9 mouse cellular contexts compared by ENCODE assay signal in genomic region chr3:57509945-57510675, GRCm38 (mm10).
DNase-seq lines count a peak whose midpoint lies in the region; ATAC-seq and TF ChIP-seq lines count a peak whose summit lies in the region.
"Had no signal": no experiment of that assay in that cellular context is flagged by ENCODE, and none has a peak within 500 bp of the region (broad histone marks: within the 10 kb centered on the region; RNA-seq: fewer than 3 reads in every experiment).

No protein-coding gene starts in this region.

- H3K27me3 ChIP-seq in heart, embryonic 16.5 days (ENCODE audit: control insufficient read depth, insufficient read depth, low read length), result no peaks in the 10 kb centered on the region
- no peaks in the 10 kb centered on the region for H3K27me3 ChIP-seq in small intestine, adult 2 months (ENCODE audit: control insufficient read depth, insufficient read depth, low read length)
- no peaks in the 10 kb centered on the region for H3K27me3 ChIP-seq in forebrain, embryonic 10.5 days (ENCODE audit: poor library complexity, severe bottlenecking)

- peak overlapping the region; percentile 36; the same call in 1 of the 2 replicates for H3K27ac ChIP-seq in layer of hippocampus, adult 2 months
- H3K27ac ChIP-seq in heart, embryonic 16.5 days (ENCODE audit: low read length), result peak overlapping the region; percentile 5; the same call in 1 of the 2 replicates
- H3K27ac ChIP-seq in small intestine, adult 2 months (ENCODE audit: insufficient read depth, low read depth, low read length), result 0 out of 2 replicates have a peak overlapping the region, but pooled peaks have one; percentile 35
- no peak overlapping the region for H3K27ac ChIP-seq in forebrain, embryonic 10.5 days

- TF ChIP-seq POLR2A in small intestine, adult 2 months (IDR thresholded peaks at IDR 0.05; ENCODE audit: low read depth, low read length), result no peak

- WGBS in heart, embryonic 16.5 days, result 71% methylated on average over 7 of the region's 7 CpGs
- 64% methylated on average over 7 of the region's 7 CpGs for WGBS in small intestine, adult 2 months
- WGBS in forebrain, embryonic 10.5 days, result 90% methylated on average over 7 of the region's 7 CpGs

- H3K4me3 ChIP-seq in layer of hippocampus, adult 2 months, result no peak overlapping the region
- H3K4me3 ChIP-seq in heart, embryonic 16.5 days (ENCODE audit: low read length), result no peak overlapping the region
- H3K4me3 ChIP-seq in small intestine, adult 2 months (ENCODE audit: low read depth, low read length), result no peak overlapping the region
- H3K4me3 ChIP-seq in forebrain, embryonic 10.5 days, result no peak overlapping the region

- no peak overlapping the region for H3K9ac ChIP-seq in heart, embryonic 16.5 days (ENCODE audit: low read length)

- no peak for TF ChIP-seq CTCF in layer of hippocampus, adult 2 months (conservative IDR thresholded peaks at IDR 0.05)
- no peak for TF ChIP-seq CTCF in small intestine, adult 2 months (IDR thresholded peaks at IDR 0.05; ENCODE audit: extremely low read depth, insufficient read length, insufficient replicate concordance, low read depth, low read length)

- no peaks in the 10 kb centered on the region; the same call in 1 of the 2 replicates for H3K9me3 ChIP-seq in heart, embryonic 16.5 days (replicated peaks; ENCODE audit: control insufficient read depth, low read length)
- H3K9me3 ChIP-seq in forebrain, embryonic 10.5 days, result no peaks in the 10 kb centered on the region

- H3K36me3 ChIP-seq in heart, embryonic 16.5 days (ENCODE audit: control insufficient read depth, insufficient read depth), result no peaks in the 10 kb centered on the region
- no peaks in the 10 kb centered on the region for H3K36me3 ChIP-seq in small intestine, adult 2 months (ENCODE audit: control insufficient read depth, insufficient read depth, low read length)
- H3K36me3 ChIP-seq in forebrain, embryonic 10.5 days (replicated peaks), result no peaks in the 10 kb centered on the region

- H3K4me1 ChIP-seq in heart, embryonic 16.5 days (ENCODE audit: control insufficient read depth, insufficient read depth, low read length), result peaks cover 9% of the 10 kb centered on the region
- H3K4me1 ChIP-seq in small intestine, adult 2 months (ENCODE audit: control insufficient read depth, insufficient read depth, insufficient read length, low read length), result 0 out of 2 replicates have a peak, but pooled peaks cover 2% of the 10 kb centered on the region
- peaks cover 12% of the 10 kb centered on the region for H3K4me1 ChIP-seq in forebrain, embryonic 10.5 days

- no peak overlapping the region for H3K4me2 ChIP-seq in heart, embryonic 16.5 days (ENCODE audit: low read depth, low read length)

- no peak for DNase-seq in layer of hippocampus, adult 2 months (ENCODE audit: low spot score in 2 of 2)
- DNase-seq in layer of hippocampus, postnatal 14 days (ENCODE audit: low spot score in 2 of 2), result no peak
- DNase-seq in adrenal gland, postnatal 10 days, result peak; percentile 36
- DNase-seq in ovary, postnatal 36 days (ENCODE audit: low spot score), result no peak
- no peak for DNase-seq in forebrain, embryonic 10.5 days (ENCODE audit: extremely low spot score, low spot score)
- DNase-seq: cerebellum, adult 11-12 months; right cerebral cortex, postnatal 25 days had no signal

- no peak; the same call in 1 of the 2 replicates for ATAC-seq in heart, embryonic 16.5 days (replicated peaks; ENCODE audit: extremely low read depth, insufficient read depth, low FRiP score)
